Mouse (Mus musculus): ENCODE measurements around the gene Klra9. TPM values are rescaled to one million over a fixed set of nuclear protein-coding genes. Genes with fewer than 3 reads are reported as not detected.
"Not testable (repeated sequence)": the region's sequence is repeated elsewhere in the genome, so short reads cannot be mapped to it uniquely, and the experiment has no call there.

The Klra9 gene
- polyA plus RNA-seq (2012; ENCODE audit: insufficient read depth, insufficient read length, low replicate concordance, missing spikeins), result not detected in 2 replicates

DNA sequence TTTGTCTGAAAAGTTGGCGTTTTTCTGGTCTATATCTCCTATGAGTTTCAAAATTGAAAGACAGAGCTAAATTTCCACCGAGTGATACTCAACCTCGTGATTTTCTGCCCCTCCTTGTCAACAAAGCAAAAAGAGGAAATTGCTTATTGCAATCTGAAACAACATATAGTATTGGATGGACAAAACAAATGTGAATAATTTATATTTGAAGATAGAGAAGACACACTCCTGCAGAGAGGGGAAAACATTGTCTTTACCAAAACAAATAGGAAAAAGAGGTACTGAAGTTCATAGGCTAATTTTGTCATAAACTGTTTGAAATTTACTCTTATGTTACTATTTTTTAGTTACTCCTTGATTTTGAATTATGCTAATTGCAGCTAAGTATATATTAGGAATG is at the start of gene Klra9:
Gene Klra9, minus strand, starts transcription at position 101 of the 400 bp plus-strand sequence.
- WGBS, result 58% methylated on average over 3 of the region's 3 CpGs
- not testable (repeated sequence) for H3K27ac ChIP-seq (ENCODE audit: insufficient read depth, low read depth, low read length); H3K4me1 ChIP-seq (ENCODE audit: control insufficient read depth, insufficient read depth, low read length); H3K4me3 ChIP-seq (ENCODE audit: insufficient read depth, low read depth, low read length)

DNA sequence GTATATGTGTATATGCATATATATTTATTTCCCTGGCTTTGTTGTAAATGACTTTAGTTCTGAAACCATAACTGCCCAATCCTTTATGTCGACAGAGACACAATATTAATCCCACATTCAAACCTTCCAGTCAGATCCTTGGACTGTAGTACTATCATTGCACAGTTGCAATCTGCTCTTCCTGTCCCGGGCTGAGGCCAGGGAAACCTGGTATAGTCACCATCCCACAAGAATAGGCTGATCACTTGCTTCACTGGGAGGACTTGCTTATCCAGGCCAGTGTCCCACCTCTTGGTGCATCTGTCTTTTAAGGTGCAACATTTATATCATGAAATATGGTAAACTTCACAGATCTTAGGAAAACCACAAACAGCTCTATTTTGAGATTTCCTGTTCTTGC is 44.6 kb upstream of the Klra9 start:
- H3K4me1 ChIP-seq (ENCODE audit: control insufficient read depth, insufficient read depth, low read length), result no peaks in the 10 kb centered on the region
- H3K27ac ChIP-seq (ENCODE audit: insufficient read depth, low read depth, low read length), result no peak overlapping the region
- 76% methylated on average over 2 of the region's 2 CpGs for WGBS
- H3K4me3 ChIP-seq (ENCODE audit: insufficient read depth, low read depth, low read length), result no peak overlapping the region
- TF ChIP-seq CTCF (IDR thresholded peaks at IDR 0.05; ENCODE audit: insufficient read depth, low read depth, low read length) (no peak), POLR2A (IDR thresholded peaks at IDR 0.05; ENCODE audit: insufficient read depth, low read depth, low read length) (no peak)

DNA sequence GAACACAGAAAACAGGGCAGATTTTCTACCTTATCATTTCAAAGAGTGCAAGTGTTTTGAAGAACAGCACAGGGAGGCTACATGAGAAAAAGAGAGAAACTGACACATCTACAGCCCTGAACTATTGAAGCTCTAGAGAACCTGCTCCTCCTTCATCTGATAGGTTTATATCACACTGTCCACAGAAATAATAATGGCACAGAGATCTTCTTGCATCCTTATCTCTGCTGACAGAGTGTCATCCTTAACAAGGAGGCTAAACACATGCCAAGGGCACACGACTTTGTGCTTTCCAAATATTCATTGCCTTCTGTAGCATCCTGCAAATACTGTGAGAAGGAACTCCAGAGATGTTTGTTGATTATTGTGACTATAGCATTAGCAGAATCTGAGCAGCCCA is 43.7 kb upstream of the Klra9 start:
- H3K27ac ChIP-seq (ENCODE audit: insufficient read depth, low read depth, low read length), result no peak overlapping the region
- TF ChIP-seq CTCF (IDR thresholded peaks at IDR 0.05; ENCODE audit: insufficient read depth, low read depth, low read length), result no peak
- no peak for TF ChIP-seq POLR2A (IDR thresholded peaks at IDR 0.05; ENCODE audit: insufficient read depth, low read depth, low read length)
- WGBS, result 45% methylated on average over 1 of the region's 1 CpGs
- no peak overlapping the region for H3K4me3 ChIP-seq (ENCODE audit: insufficient read depth, low read depth, low read length)
- no peaks in the 10 kb centered on the region for H3K4me1 ChIP-seq (ENCODE audit: control insufficient read depth, insufficient read depth, low read length)

DNA sequence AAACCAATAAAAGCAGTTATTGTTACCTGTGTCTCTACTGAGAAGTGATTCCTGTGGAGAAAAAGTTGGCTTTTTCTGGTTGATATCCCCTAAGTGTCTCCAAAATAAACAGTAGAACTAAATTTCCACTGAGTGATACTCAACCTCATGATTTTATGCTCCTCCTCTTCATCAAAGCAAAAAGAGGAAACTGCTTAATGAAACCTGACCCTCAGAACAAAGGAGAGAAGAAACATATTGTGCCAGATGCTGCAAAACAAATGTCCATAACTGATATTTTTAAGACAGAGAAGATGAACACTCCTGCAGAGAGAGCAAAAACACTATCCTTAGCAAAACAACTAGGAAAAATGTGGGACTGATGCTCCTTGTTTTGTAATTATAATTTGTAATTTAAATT is 40.3 kb upstream of the Klra9 start, which contains the start of gene Klra7:
Gene Klra7, minus strand, starts transcription at position 101 of the 400 bp plus-strand sequence.
- TF ChIP-seq POLR2A (IDR thresholded peaks at IDR 0.05; ENCODE audit: insufficient read depth, low read depth, low read length) (no peak), CTCF (IDR thresholded peaks at IDR 0.05; ENCODE audit: insufficient read depth, low read depth, low read length) (no peak)
- no peaks in the 10 kb centered on the region for H3K4me1 ChIP-seq (ENCODE audit: control insufficient read depth, insufficient read depth, low read length)
- no peak within 1 kb of the TSS for H3K4me3 ChIP-seq (ENCODE audit: insufficient read depth, low read depth, low read length)
- H3K27ac ChIP-seq (ENCODE audit: insufficient read depth, low read depth, low read length), result no peak within 1 kb of the TSS

DNA sequence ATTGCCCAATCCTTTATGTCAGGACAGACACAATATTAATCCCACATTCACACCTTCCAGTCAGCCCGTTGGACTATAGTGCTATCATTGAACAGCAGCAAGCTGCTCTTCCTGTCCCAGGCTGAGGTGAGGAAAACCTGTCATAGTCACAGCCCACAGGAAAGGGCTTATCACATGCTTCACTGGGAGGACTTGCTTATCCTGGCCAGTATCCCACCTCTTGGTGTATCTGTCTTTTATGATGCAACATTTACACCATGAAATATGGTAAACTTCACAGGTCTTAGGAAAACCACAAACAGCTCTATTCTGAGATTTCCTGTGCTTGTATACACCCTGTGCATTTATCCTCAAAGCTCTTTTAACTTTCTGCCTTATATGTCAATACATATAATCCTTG is 4.5 kb upstream of the Klra9 start:
- H3K4me3 ChIP-seq (ENCODE audit: insufficient read depth, low read depth, low read length); H3K4me1 ChIP-seq (ENCODE audit: control insufficient read depth, insufficient read depth, low read length); H3K27ac ChIP-seq (ENCODE audit: insufficient read depth, low read depth, low read length): not testable (repeated sequence)
- 95% methylated on average over 1 of the region's 1 CpGs for WGBS

DNA sequence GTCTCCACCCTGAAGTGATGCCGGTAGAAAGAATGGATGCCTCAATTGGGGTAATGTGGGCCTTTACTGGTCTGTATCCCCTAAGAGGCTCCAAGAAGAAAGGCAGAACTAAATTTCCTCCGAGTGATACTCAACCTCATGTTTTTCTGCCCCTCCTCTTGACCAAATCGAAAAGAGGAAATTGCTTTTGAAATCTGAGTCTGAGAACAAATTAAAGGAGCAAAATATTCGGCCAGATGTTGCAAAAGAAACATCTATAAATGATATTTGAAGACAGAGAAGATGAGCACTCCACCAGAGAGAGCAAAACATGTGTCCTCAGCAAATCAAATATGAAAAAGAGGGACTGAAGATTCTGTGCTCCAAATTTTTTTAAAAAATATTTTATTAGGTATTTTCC is 63.1 kb downstream of the Klra9 start, which contains the start of gene Klra8:
Gene Klra8, minus strand, starts transcription at position 101 of the 400 bp plus-strand sequence.
- not testable (repeated sequence) for H3K27ac ChIP-seq (ENCODE audit: insufficient read depth, low read depth, low read length); H3K4me1 ChIP-seq (ENCODE audit: control insufficient read depth, insufficient read depth, low read length); H3K4me3 ChIP-seq (ENCODE audit: insufficient read depth, low read depth, low read length)
- 66% methylated on average over 4 of the region's 4 CpGs for WGBS

Other genes starting within 250 kb of the Klra9 start
- not detected in 2 replicates for gene Klra6, start 166.2 kb downstream of the Klra9 start, polyA plus RNA-seq (2012; ENCODE audit: insufficient read depth, insufficient read length, low replicate concordance, missing spikeins)
- gene Klra4, start 125.8 kb downstream of the Klra9 start, polyA plus RNA-seq (2012; ENCODE audit: insufficient read depth, insufficient read length, low replicate concordance, missing spikeins), result not detected in 2 replicates
- not detected in 2 replicates for gene Klra8, start 63.2 kb downstream of the Klra9 start, polyA plus RNA-seq (2012; ENCODE audit: insufficient read depth, insufficient read length, low replicate concordance, missing spikeins)
- not detected in 2 replicates for gene Klra7, start 40.2 kb upstream of the Klra9 start, polyA plus RNA-seq (2012; ENCODE audit: insufficient read depth, insufficient read length, low replicate concordance, missing spikeins)
- gene Klra10, start 88.8 kb upstream of the Klra9 start, polyA plus RNA-seq (2012; ENCODE audit: insufficient read depth, insufficient read length, low replicate concordance, missing spikeins), result not detected in 2 replicates
- not detected in 2 replicates for gene Klra3, start 144.5 kb upstream of the Klra9 start, polyA plus RNA-seq (2012; ENCODE audit: insufficient read depth, insufficient read length, low replicate concordance, missing spikeins)
- gene Klra1, start 193.8 kb upstream of the Klra9 start, polyA plus RNA-seq (2012; ENCODE audit: insufficient read depth, insufficient read length, low replicate concordance, missing spikeins), result not detected in 2 replicates